Mouse (Mus musculus) embryonic fibroblast, embryonic 13.5 days (primary cell): ENCODE data around the gene Pik3c2g.

ENCODE experiments used
- CTCF ChIP-seq: IDR thresholded peaks from 2 replicates; pipeline ENCODE4 v1.5.1; 2011; ENCODE audit warnings: mild to moderate bottlenecking, control low read depth, low read length, moderate library complexity, borderline replicate concordance; ENCODE audit not compliant: insufficient read depth
- POLR2A ChIP-seq: IDR thresholded peaks from 2 replicates; pipeline ENCODE4 v1.6.1; 2011; ENCODE audit warnings: low read depth, mild to moderate bottlenecking, control low read depth, low read length, moderate library complexity

GRCm38 (mm10) chr6:139838713-139839112 is 251.7 kb downstream of the Pik3c2g start:
- TF ChIP-seq CTCF, result no peak
- no peak for TF ChIP-seq POLR2A
